Mouse (Mus musculus) heart, embryonic 10.5 days (tissue): Measurements from ENCODE around the gene Mrm3. TPM values are rescaled to one million over a fixed set of nuclear protein-coding genes. Genes with fewer than 3 reads are reported as not detected.

Experiments used
- DNase-seq: peaks from one replicate; pipeline ENCODE4 v3.0.0-alpha.2; 2017; ENCODE audit warnings: low spot score
- H3K27ac ChIP-seq: fragments of 300-500 bp; sonication (generic); 2 replicates; pipeline ENCODE4 v1.5.1; 2016; ENCODE audit warnings: mild to moderate bottlenecking
- H3K27me3 ChIP-seq: fragments of 300-500 bp; sonication (generic); 2 replicates; pipeline ENCODE4 v1.6.1; 2016; ENCODE audit warnings: mild to moderate bottlenecking; ENCODE audit not compliant: poor library complexity, insufficient read depth, severe bottlenecking
- H3K36me3 ChIP-seq: fragments of 300-500 bp; sonication (generic); 2 replicates; pipeline ENCODE4 v1.6.1; 2016; ENCODE audit warnings: mild to moderate bottlenecking, moderate library complexity
- H3K4me1 ChIP-seq: fragments of 300-500 bp; sonication (generic); 2 replicates; pipeline ENCODE4 v1.6.1; 2016; ENCODE audit warnings: mild to moderate bottlenecking
- H3K4me3 ChIP-seq: fragments of 300-500 bp; sonication (generic); 2 replicates; pipeline ENCODE4 v1.5.1; 2016; ENCODE audit warnings: mild to moderate bottlenecking, moderate library complexity
- H3K9me3 ChIP-seq: fragments of 300-500 bp; sonication (generic); 2 replicates; pipeline ENCODE4 v1.6.1; 2016; ENCODE audit warnings: mild to moderate bottlenecking, moderate library complexity
- WGBS: fragments of 180-500 bp; shearing (Covaris S2); methylation state at CpG from one replicate; pipeline ENCODE4 v1.1.7; 2016; 5-methylcytosine and 5-hydroxymethylcytosine counted together
- polyA plus RNA-seq: library from polyadenylated mRNA; unstranded; fragments of >200 nt; fragmentation: Nextera tagmentation; extraction: Ambion mirVana; gene quantifications from 2 replicates; pipeline ENCODE4 v1.2.1, GENCODE M21; 2016

The Mrm3 gene
- polyA plus RNA-seq, 1 experiment from 2014 or later, result 29.1 TPM

GRCm38 (mm10) chr11:76257386-76257785 lies 13.9 kb downstream of the Mrm3 start:
- no peaks in the 10 kb centered on the region for H3K27me3 ChIP-seq
- WGBS, result 68% methylated on average over 4 of the region's 4 CpGs
- no peak overlapping the region for H3K4me3 ChIP-seq
- H3K27ac ChIP-seq, result no peak overlapping the region
- peaks cover 39% of the 10 kb centered on the region for H3K36me3 ChIP-seq
- DNase-seq, result no peak
- no peaks in the 10 kb centered on the region for H3K9me3 ChIP-seq
- H3K4me1 ChIP-seq, result peaks cover 27% of the 10 kb centered on the region

GRCm38 (mm10) chr11:76258511-76258910 lies 15.0 kb downstream of the Mrm3 start:
- H3K4me3 ChIP-seq, result no peak overlapping the region
- H3K27ac ChIP-seq, result no peak overlapping the region
- 81% methylated on average over 6 of the region's 6 CpGs for WGBS
- no peak for DNase-seq
- no peaks in the 10 kb centered on the region for H3K9me3 ChIP-seq
- peaks cover 39% of the 10 kb centered on the region for H3K36me3 ChIP-seq
- no peaks in the 10 kb centered on the region for H3K27me3 ChIP-seq
- H3K4me1 ChIP-seq, result peaks cover 38% of the 10 kb centered on the region

DNA sequence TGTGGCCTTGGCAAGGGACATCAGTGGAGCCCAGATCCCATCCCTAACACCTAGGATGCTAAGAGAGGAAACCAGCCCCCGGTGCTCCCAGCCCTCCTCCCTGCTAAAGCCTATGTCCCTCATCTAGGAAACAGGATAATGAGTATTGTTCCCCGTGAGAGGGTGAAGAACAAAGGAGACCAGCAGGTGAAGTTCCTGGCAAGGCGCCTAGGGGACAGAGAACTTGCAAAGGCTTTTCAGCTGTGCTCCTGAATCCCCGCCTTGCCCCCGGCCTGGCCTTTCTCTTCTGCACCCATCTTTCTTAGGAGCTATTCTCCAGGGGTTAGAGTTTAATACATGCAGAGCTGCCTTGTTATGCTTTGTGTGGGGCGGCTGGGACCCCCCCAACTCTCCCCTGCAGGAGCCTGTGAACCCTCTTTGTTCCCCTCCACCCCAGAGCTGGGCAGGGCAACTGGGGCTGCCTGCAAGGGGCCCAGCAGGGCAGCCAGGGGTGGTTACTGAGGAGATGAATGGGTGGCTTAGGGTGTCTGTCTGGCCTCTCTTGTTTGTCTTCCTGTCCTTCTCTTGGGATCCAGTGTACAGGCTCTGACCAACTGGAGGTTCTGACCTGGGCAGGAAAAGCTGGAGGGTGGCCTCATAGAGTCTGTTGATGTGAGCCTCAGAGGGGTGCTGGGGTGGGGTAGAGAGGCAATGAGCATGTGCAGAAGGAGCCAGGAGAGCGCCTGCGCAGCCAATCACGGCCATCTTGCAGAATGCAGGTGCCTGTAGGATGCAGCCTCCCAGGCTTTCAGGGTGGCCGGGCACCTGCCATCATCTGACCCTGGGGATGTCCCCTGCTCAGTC lies 16.9 kb downstream of the Mrm3 start:
- 72% methylated on average over 10 of the region's 10 CpGs for WGBS
- Histone ChIP-seq H3K36me3 (peaks cover 37% of the 10 kb centered on the region), H3K27ac (peak overlapping the region; percentile 38; the same call in 1 of the 2 replicates), H3K27me3 (no peaks in the 10 kb centered on the region), H3K4me3 (no peak overlapping the region), H3K4me1 (peaks cover 43% of the 10 kb centered on the region), H3K9me3 (no peaks in the 10 kb centered on the region)
- no peak for DNase-seq

- whole genome bisulfite sequencing, result 64% methylated on average over 12 of the region's 12 CpGs
- DNase-seq, result no peak
- Histone ChIP-seq H3K36me3 (peaks cover 37% of the 10 kb centered on the region), H3K27me3 (no peaks in the 10 kb centered on the region), H3K4me1 (peaks cover 42% of the 10 kb centered on the region), H3K9me3 (no peaks in the 10 kb centered on the region), H3K4me3 (no peak overlapping the region), H3K27ac (no peak overlapping the region)
These were observed 17.7 kb downstream of the Mrm3 start for GRCm38 (mm10) chr11:76261224-76261623.

- H3K36me3 ChIP-seq, result peaks cover 33% of the 10 kb centered on the region
- WGBS, result 13% methylated on average over 19 of the region's 19 CpGs
- no peaks in the 10 kb centered on the region for H3K27me3 ChIP-seq
- no peaks in the 10 kb centered on the region for H3K9me3 ChIP-seq
- H3K4me1 ChIP-seq, result peaks cover 47% of the 10 kb centered on the region
- DNase-seq, result no peak
- H3K27ac ChIP-seq, result peak overlapping the region; percentile 52; the same call in 1 of the 2 replicates
- H3K4me3 ChIP-seq, result no peak overlapping the region
These were observed 19.3 kb downstream of the Mrm3 start for GRCm38 (mm10) chr11:76262611-76263351.

DNA sequence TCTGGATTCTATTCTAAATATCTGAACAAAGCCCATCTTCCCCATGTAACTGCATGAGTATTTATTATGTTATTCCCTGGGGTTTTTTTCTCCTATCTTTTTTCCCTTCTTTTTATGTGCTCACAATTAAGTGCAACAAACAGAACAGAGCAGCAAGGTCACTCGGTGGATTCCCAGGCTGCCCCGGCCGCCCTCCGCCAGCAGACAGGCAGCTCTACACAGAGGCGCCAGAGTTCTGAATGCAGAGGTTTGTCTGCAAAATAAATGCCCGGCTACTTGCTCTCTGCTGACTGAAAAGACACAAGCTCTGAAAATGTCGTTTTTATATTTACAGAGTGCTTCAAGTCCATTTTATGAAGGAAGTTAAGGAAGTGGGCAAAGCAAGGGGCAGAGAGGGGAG lies 24.0 kb downstream of the Mrm3 start:
- Histone ChIP-seq H3K27ac (no peak overlapping the region), H3K4me3 (no peak overlapping the region), H3K9me3 (no peaks in the 10 kb centered on the region), H3K4me1 (peaks cover 34% of the 10 kb centered on the region), H3K36me3 (peaks cover 33% of the 10 kb centered on the region), H3K27me3 (no peaks in the 10 kb centered on the region)
- DNase-seq, result no peak
- WGBS, result 60% methylated on average over 7 of the region's 7 CpGs

- no peaks in the 10 kb centered on the region for H3K9me3 ChIP-seq
- 65% methylated on average over 5 of the region's 5 CpGs for WGBS
- no peak overlapping the region for H3K27ac ChIP-seq
- no peak overlapping the region for H3K4me3 ChIP-seq
- no peaks in the 10 kb centered on the region for H3K27me3 ChIP-seq
- H3K36me3 ChIP-seq, result peaks cover 36% of the 10 kb centered on the region
- no peak for DNase-seq
- peaks cover 29% of the 10 kb centered on the region for H3K4me1 ChIP-seq
These were observed 24.5 kb downstream of the Mrm3 start for GRCm38 (mm10) chr11:76268001-76268459.

- no peaks in the 10 kb centered on the region for H3K27me3 ChIP-seq
- no peak overlapping the region for H3K4me3 ChIP-seq
- H3K9me3 ChIP-seq, result no peaks in the 10 kb centered on the region
- peaks cover 24% of the 10 kb centered on the region for H3K4me1 ChIP-seq
- H3K36me3 ChIP-seq, result peaks cover 42% of the 10 kb centered on the region
- no peak for DNase-seq
- H3K27ac ChIP-seq, result no peak overlapping the region
- 75% methylated on average over 6 of the region's 6 CpGs for WGBS
These were observed 25.1 kb downstream of the Mrm3 start for GRCm38 (mm10) chr11:76268521-76269065.

GRCm38 (mm10) chr11:76272440-76272839 lies 28.9 kb downstream of the Mrm3 start:
- no peak for DNase-seq
- no peaks in the 10 kb centered on the region for H3K27me3 ChIP-seq
- no peaks in the 10 kb centered on the region for H3K9me3 ChIP-seq
- no peak overlapping the region for H3K27ac ChIP-seq
- H3K4me1 ChIP-seq, result peaks cover 8% of the 10 kb centered on the region
- peaks cover 55% of the 10 kb centered on the region for H3K36me3 ChIP-seq
- H3K4me3 ChIP-seq, result no peak overlapping the region
- WGBS, result 85% methylated on average over 4 of the region's 4 CpGs

- WGBS, result 65% methylated on average over 14 of the region's 14 CpGs
- H3K27me3 ChIP-seq, result no peaks in the 10 kb centered on the region
- H3K27ac ChIP-seq, result peak overlapping the region; percentile 10; the same call in 1 of the 2 replicates
- peaks cover 22% of the 10 kb centered on the region; the same call in 1 of the 2 replicates for H3K4me1 ChIP-seq
- H3K4me3 ChIP-seq, result no peak overlapping the region
- peaks cover 18% of the 10 kb centered on the region for H3K36me3 ChIP-seq
- DNase-seq, result no peak
- peaks cover 4% of the 10 kb centered on the region; the same call in 1 of the 2 replicates for H3K9me3 ChIP-seq
These were observed 35.7 kb downstream of the Mrm3 start for GRCm38 (mm10) chr11:76278960-76279852.

GRCm38 (mm10) chr11:76279971-76280370 lies 36.5 kb downstream of the Mrm3 start:
- Histone ChIP-seq H3K36me3 (peaks cover 17% of the 10 kb centered on the region; the same call in 1 of the 2 replicates), H3K4me1 (peaks cover 29% of the 10 kb centered on the region; the same call in 1 of the 2 replicates), H3K4me3 (no peak overlapping the region), H3K9me3 (peaks cover 4% of the 10 kb centered on the region; the same call in 1 of the 2 replicates), H3K27ac (peak overlapping the region; percentile 10), H3K27me3 (no peaks in the 10 kb centered on the region)
- 68% methylated on average over 2 of the region's 2 CpGs for WGBS
- no peak for DNase-seq

GRCm38 (mm10) chr11:76283841-76284240 lies 40.3 kb downstream of the Mrm3 start:
- Histone ChIP-seq H3K9me3 (peaks cover 4% of the 10 kb centered on the region; the same call in 1 of the 2 replicates), H3K27me3 (no peaks in the 10 kb centered on the region), H3K4me3 (no peak overlapping the region), H3K27ac (no peak overlapping the region), H3K36me3 (peaks cover 6% of the 10 kb centered on the region; the same call in 1 of the 2 replicates), H3K4me1 (peaks cover 63% of the 10 kb centered on the region)
- DNase-seq, result no peak
- 79% methylated on average over 6 of the region's 6 CpGs for WGBS
